Mouse (Mus musculus): Measurements from ENCODE around the gene Stn1.
A peak's percentile ranks its signal among the peaks of the same experiment; 100 is the strongest.
"Not testable (repeated sequence)": the region's sequence is repeated elsewhere in the genome, so short reads cannot be mapped to it uniquely, and the experiment has no call there.

Gene Stn1

DNA sequence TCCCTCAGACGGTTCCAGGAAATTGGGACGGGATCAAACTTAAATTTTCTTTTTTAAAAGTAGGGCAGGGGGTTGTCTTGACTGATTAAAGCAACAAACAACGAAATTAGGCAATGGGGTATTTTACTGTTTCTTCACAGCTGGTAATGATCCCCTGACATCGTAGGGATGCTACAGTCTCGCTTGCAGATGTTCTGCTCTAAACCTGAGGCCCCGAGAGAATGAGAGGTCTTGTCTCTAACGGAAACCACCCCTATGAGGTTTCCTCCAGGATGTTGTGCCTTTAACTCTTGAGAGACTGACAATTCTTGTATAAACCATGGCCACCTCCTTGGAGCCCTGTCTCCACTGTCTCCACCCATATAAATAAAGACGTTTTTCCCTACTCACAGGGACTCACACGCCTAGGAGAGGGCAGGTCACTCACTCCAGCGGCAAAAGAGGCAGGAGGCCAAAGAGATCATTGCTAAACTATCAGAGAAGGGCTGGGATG, at the start of gene Stn1:
Gene Stn1, minus strand, starts transcription at position 208 of the 493 bp plus-strand sequence.
- DNase-seq (ENCODE audit: low read depth, low spot score): no peak

GRCm38 (mm10) chr19:47587009-47587408, 49.7 kb upstream of the Stn1 start:
- no peak for DNase-seq (ENCODE audit: low read depth, low spot score)

DNA sequence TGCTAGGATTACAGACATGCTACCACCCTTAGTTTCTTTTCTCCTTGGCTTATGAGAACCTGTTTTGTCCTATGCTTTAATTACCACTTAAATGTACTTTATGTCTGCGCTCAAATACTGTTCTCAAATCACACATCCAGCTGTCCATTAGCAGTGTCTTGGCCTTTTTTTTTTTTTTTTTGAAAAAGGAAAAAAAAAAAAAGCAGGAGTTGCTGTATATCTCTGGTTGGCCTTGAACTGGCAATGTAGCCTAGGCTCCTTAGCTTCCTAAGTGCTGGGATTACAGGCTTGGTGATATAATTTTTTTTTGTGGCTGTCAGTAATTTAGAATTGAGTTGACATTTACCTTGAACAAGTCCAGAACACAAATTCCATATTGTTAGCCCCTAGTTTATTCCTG, 48.5 kb upstream of the Stn1 start:
- DNase-seq (ENCODE audit: low read depth, low spot score): no peak

- DNase-seq (ENCODE audit: low read depth, low spot score): no peak
Measured at GRCm38 (mm10) chr19:47579788-47580631, 42.7 kb upstream of the Stn1 start.

- peak; percentile 81 for DNase-seq (ENCODE audit: low read depth, low spot score)
Measured at GRCm38 (mm10) chr19:47579225-47579787, 42.0 kb upstream of the Stn1 start, which contains the start of gene Slk. Gene Slk, plus strand, starts transcription at chr19:47579678.

DNA sequence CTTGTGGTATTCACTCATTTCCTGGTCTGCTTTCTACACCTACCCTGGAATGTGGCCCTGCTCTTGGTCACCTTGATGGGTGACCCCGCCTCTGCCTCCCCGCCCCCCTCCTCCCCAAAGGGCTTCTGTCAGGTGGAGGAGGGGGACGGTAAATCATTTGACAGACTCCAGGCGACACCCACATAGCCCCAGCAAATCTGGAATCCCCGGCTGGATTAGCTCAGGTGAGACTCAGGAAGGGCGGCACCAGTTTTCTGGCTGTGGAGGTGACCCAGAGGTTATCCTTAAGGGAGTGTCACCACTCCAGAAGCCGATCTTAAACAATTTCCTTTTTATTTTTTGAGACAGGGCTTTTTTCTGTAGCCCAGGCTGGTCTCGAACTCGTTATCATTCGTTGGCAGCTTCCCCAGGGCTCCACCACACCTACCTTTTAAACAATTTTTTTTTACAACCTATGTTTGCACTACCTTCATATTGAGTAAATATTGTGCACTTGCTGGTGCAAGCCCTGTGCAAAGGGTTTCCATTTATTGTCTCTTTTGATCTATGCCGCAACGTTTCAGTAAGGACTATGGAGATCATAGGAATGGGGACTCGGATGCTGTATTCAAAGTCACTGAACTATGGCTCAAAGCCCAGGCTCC, 41.4 kb upstream of the Stn1 start:
- DNase-seq (ENCODE audit: low read depth, low spot score): no peak

- DNase-seq (ENCODE audit: low read depth, low spot score): no peak
Measured at GRCm38 (mm10) chr19:47573718-47574117, 36.4 kb upstream of the Stn1 start.

GRCm38 (mm10) chr19:47571981-47572380, 34.7 kb upstream of the Stn1 start:
- not testable (repeated sequence) for DNase-seq (ENCODE audit: low read depth, low spot score)

GRCm38 (mm10) chr19:47570042-47570441, 32.7 kb upstream of the Stn1 start:
- DNase-seq (ENCODE audit: low read depth, low spot score): no peak

DNA sequence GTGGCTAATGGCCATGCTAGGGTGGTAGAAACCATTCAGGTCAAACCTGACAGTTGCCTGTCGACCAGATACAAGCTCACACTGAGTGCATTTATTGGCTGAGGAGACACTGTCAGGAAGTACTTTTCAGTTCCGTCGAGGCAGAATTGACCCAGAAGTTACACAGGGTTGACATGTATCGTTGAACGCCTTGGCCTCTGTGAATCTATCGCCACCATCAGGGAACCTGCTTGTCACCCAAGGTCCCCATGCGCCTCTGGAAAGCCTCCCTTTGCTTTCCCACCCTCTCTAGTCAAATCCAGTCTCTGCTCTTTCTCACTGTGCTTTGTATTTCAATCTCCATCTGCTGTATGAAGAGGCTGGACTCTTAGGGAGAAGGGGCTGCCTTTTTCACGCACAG, 28.7 kb upstream of the Stn1 start:
- DNase-seq (ENCODE audit: low read depth, low spot score): no peak

DNA sequence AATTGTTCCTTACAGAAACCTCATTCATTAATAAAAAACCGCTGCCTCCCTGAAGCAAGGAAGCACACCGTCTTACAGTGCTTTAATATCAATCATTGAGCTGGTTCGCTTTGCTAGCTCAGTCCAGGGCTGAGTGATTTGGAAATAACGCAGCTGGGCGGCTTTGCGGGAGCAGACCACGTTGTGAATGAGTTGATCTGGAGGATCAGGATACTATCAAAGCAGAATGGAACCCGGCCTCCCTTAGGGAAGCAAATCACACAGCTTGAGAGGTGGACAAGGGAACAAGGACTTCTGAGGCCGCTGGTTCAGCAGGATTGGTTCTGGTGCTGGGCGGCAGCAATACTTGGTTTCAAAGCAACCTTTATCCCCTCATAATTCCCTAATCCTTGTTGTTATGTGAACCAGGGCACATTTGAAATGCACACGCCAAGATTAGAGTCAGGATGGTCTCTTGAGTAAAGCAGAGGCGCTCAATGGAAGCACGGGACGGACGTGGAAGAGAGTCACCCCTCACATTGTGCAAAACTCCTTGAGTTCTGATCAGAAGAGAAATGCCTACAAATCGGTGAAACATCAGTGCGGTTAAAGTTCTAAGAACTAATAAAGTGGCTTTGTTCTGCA, 27.8 kb upstream of the Stn1 start:
- no peak for DNase-seq (ENCODE audit: low read depth, low spot score)

- DNase-seq (ENCODE audit: low read depth, low spot score): no peak
Measured at GRCm38 (mm10) chr19:47563715-47564114, 26.4 kb upstream of the Stn1 start.

- DNase-seq (ENCODE audit: low read depth, low spot score): no peak
Measured at GRCm38 (mm10) chr19:47561996-47562441, 24.7 kb upstream of the Stn1 start.

DNA sequence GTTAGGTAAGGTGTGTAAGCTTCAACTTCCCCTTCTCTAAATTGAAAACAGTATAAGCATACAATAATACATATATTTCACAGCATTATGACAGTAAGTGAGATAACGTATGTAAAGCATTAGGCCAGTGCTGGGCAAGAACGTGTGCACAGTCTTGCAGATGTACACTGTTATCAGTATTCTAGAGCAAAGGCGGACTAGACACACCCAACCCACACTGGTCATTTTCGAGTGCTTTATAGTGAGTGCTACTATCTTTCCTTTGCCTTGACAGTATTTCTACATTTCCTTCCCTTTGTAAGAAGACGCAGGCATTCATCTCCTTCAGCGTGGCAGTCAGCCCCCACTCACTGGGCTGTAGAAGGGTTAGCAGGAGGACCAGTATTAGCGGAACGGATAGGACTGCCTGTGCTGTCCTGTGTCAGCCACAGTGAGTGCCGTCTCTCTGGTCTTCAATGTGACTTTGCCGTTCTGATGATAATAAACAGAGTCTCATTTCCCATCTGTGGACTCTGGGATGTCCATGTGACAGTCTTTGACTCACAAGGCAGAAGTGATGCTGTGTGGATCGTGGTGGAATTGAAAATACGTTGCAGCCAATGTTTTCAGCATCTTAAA, 23.3 kb upstream of the Stn1 start:
- no peak for DNase-seq (ENCODE audit: low read depth, low spot score)

DNA sequence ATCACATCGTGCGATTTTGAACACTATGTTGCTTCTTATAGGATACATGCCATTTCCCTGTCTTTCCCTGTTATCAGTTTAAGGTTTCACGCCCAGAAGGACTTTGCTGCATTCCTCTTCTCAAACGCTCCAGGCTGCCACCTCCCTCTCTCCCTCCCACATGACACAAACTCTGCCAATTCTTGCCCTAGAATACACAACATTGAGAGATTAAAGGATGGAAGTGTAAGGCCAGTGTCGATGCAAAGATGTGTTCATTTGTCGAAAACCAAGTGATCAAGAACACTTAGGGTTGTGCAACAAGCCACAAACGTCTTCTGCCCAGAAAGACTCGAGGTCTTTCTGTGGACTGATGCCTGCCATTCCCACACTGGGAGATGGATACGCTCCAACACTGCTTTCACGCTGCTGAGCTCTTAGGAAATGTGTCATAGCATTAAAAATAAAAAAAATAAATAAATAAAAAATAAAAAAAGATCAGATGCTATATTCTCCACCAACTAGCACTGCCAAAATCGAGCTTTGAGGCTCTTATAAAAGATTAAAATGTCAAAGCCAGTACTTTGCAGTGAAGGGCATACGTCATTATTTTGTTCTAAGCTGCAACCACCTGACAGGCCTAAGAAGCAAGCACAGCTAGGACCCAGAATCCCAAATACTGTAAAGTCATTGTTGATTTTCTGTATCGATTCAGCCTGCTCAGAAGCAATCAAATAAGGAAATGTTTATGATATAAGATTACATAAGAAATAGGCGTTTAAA, 22.6 kb upstream of the Stn1 start:
- DNase-seq (ENCODE audit: low read depth, low spot score): no peak

DNA sequence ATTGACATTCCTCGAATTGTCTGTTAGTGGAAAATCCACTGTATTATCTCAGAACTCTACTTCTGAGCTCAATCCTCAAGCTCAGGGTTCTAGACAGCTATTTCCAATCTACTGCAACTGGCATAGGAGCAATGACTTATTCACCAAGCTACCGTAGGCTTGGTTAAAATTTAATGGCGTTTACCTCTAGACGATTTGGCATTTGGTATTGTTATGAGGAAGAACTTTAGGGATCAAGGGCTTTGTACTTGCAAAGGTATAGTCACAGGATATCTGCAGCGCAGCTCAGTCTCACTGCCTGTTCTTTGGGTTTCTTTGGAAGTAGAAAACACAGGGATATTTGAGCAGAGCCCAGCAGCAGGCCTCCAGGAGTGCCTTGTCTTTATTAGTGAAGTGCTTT, 21.8 kb upstream of the Stn1 start:
- no peak for DNase-seq (ENCODE audit: low read depth, low spot score)

DNA sequence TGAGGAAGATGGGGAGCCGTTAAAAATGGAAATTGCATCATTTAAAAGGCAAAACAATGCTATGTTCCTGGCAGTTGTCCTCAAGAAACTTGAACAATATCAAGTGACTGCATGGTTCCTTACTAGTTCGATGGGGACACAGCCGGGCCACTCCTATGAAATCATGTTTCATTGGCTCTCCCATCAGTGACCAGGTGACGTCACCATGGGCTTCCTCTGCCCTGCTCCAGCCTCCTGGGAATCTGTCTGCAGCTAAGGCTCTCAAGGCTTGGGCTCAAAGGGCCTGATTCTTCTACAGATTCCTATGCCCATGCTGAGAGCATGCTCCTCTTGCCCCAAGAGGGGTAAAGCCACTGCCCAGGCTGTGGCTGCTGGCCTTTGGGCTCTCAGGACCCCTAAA, 12.3 kb upstream of the Stn1 start:
- no peak for DNase-seq (ENCODE audit: low read depth, low spot score)

DNA sequence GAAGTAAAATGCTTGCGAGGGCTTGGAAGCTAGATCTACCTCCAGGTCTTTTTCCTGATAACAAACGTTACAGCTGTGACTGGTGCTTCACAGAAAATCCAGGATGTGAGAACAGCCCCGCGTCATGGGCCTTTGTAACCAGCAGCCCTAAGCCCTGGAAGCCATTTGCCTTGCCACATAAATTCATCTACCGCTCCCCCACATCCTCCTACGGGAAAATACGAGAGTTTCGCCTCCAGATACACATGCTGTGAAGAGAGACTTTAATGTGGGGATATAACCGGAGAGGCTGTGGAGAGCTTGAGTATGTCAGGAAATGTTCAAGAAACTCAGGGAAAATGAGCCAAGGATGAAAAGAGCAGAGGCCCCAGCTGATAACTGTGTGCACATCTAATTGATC, 11.9 kb upstream of the Stn1 start:
- no peak for DNase-seq (ENCODE audit: low read depth, low spot score)

GRCm38 (mm10) chr19:47548432-47549076, 11.2 kb upstream of the Stn1 start:
- no peak for DNase-seq (ENCODE audit: low read depth, low spot score)

- no peak for DNase-seq (ENCODE audit: low read depth, low spot score)
Measured at GRCm38 (mm10) chr19:47545528-47545927, 8.2 kb upstream of the Stn1 start.

Measured in embryo, embryonic 11.5 days (tissue).